Comparison of ENCODE assay signal across 19 mouse cellular contexts in the genomic region with DNA sequence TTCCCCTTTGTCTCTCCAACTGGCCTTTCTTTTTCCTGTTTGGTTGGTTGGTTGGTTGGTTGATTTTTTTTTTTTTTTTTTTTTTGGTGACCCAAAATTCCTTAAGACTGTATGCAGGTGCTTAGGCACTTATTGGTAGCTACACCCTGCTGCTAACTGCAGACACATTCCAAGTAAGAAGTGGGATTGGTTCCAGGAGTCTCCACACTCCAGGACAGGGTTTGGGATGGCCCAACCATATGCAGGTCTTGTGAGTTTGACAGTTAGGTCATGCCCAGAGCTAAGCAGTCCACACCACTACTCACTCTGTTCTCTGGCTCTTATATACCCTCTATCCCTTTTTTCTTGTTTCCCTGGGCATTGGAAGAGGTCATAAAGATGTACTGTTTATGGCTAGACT.
"Had no signal": no experiment of that assay in that cellular context is flagged by ENCODE, and none has a peak within 500 bp of the region (broad histone marks: within the 10 kb centered on the region; RNA-seq: fewer than 3 reads in every experiment).

No protein-coding gene starts in this region.

- H3K36me3 ChIP-seq: midbrain, embryonic 12.5 days; midbrain, embryonic 15.5 days; neural tube, embryonic 13.5 days had no signal

- DNase-seq: kidney, adult 9 months; kidney, postnatal 14 days; kidney, postnatal 4 days; layer of hippocampus, adult 9-11 months; liver; lung, embryonic 14.5 days; lung, postnatal 10 days; lung, postnatal 36 days; retina, postnatal 1 day; thymus, adult 18-20 months; thymus, postnatal 36 days had no signal

- H3K9me3 ChIP-seq: limb, embryonic 10.5 days; limb, embryonic 13.5 days; liver, embryonic 12.5 days; liver, embryonic 15.5 days; megakaryocyte, embryonic 14.5 days; midbrain, embryonic 12.5 days; midbrain, embryonic 15.5 days; neural tube, embryonic 13.5 days had no signal

- H3K27ac ChIP-seq: limb, embryonic 10.5 days; limb, embryonic 13.5 days; liver, embryonic 12.5 days; liver, embryonic 15.5 days; midbrain, embryonic 12.5 days; midbrain, embryonic 15.5 days; neural tube, embryonic 13.5 days had no signal

- H3K4me1 ChIP-seq: limb, embryonic 10.5 days; limb, embryonic 13.5 days; liver, embryonic 12.5 days; liver, embryonic 15.5 days; midbrain, embryonic 12.5 days; midbrain, embryonic 15.5 days; neural tube, embryonic 13.5 days had no signal

- H3K4me3 ChIP-seq: limb, embryonic 10.5 days; limb, embryonic 13.5 days; liver, embryonic 12.5 days; liver, embryonic 15.5 days; megakaryocyte, embryonic 14.5 days; midbrain, embryonic 12.5 days; midbrain, embryonic 15.5 days; neural tube, embryonic 13.5 days had no signal

- H3K27me3 ChIP-seq: limb, embryonic 13.5 days; liver, embryonic 12.5 days; liver, embryonic 15.5 days; megakaryocyte, embryonic 14.5 days; midbrain, embryonic 12.5 days; midbrain, embryonic 15.5 days; neural tube, embryonic 13.5 days had no signal
